Mouse (Mus musculus) erythroblast, embryonic 14.5 days (primary cell): ENCODE measurements around the gene Ccdc40. TPM values are rescaled to one million over a fixed set of nuclear protein-coding genes. Genes with fewer than 3 reads are reported as not detected.

ENCODE experiments used
- H3K27me3 ChIP-seq: 2 replicates; pipeline ENCODE4 v1.6.1; 2012; ENCODE audit warnings: inconsistent platforms; ENCODE audit not compliant: control insufficient read depth
- H3K36me3 ChIP-seq: 2 replicates; pipeline ENCODE4 v1.6.1; 2012; ENCODE audit warnings: mild to moderate bottlenecking, inconsistent platforms; ENCODE audit not compliant: control insufficient read depth
- H3K4me1 ChIP-seq: 2 replicates; pipeline ENCODE4 v1.6.1; 2012; ENCODE audit warnings: inconsistent platforms; ENCODE audit not compliant: control insufficient read depth
- H3K4me3 ChIP-seq: replicated peaks from 2 replicates; pipeline ENCODE3; 2012; ENCODE audit warnings: moderate library complexity, mild to moderate bottlenecking, inconsistent platforms
- H3K9me3 ChIP-seq: 2 replicates; pipeline ENCODE4 v1.6.1; 2012; ENCODE audit warnings: low read length, inconsistent platforms, mixed read lengths; ENCODE audit not compliant: control insufficient read depth
- GATA1 ChIP-seq: IDR thresholded peaks from 2 replicates; pipeline ENCODE4 v1.6.1; 2012; ENCODE audit warnings: low read length, inconsistent platforms, mixed read lengths
- TAL1 ChIP-seq: IDR thresholded peaks from 3 replicates; pipeline ENCODE4 v1.6.1; 2012; ENCODE audit warnings: low read length, inconsistent platforms, mixed read lengths
- polyA plus RNA-seq: library from polyadenylated mRNA; stranded (reverse); fragments of >175 nt; gene quantifications from 2 replicates; pipeline ENCODE4 v1.2.3, GENCODE M21; 2012

The Ccdc40 gene
- polyA plus RNA-seq, 1 experiment, result 0.07 TPM

DNA sequence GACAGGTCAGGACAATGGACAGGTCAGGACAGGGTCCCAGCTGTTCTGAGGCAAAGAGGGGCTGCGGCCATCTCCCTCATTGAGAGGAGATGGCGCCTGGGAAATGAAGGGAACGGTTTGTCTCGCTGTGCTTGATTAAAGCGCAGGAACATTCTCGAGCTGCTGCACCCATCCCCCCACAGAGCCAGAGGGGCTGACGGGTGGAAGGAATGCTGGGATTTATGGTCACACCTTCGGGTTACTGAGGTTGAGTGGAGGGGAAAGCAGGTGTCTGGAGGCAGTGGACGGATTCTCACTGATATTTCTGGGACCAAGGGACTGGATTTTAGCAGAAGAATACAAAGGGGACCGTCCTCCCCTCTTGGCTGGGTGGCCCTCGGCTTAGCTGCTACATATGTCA lies 79.5 kb downstream of the Ccdc40 start:
- Histone ChIP-seq H3K4me3 (no peak overlapping the region), H3K36me3 (no peaks in the 10 kb centered on the region), H3K27me3 (peaks cover 27% of the 10 kb centered on the region), H3K4me1 (no peaks in the 10 kb centered on the region; the same call in 1 of the 2 replicates), H3K9me3 (peaks cover 4% of the 10 kb centered on the region; the same call in 1 of the 2 replicates)
- no peak for TF ChIP-seq TAL1
- no peak for TF ChIP-seq GATA1

DNA sequence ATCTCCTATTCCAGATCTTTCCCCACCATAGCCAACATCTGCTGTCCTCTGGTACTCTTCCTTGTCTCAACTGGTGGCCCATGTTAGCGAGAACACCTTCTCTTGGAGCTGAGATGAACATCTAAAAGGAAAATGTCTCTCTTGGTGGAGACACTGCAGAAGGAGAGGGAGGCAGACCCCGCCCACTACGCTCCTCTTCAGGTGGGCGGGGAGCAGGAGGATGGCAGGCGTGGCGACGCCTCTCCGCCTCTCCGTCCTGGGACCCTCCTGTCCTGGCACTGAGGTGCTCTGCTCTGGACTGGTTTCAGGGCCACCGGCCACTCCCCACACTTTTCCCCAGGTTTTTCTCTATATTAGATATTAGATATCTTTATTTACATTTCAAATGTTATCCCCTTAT lies 82.2 kb downstream of the Ccdc40 start:
- H3K9me3 ChIP-seq, result peaks cover 4% of the 10 kb centered on the region; the same call in 1 of the 2 replicates
- no peaks in the 10 kb centered on the region for H3K36me3 ChIP-seq
- H3K27me3 ChIP-seq, result peaks cover 13% of the 10 kb centered on the region
- no peaks in the 10 kb centered on the region for H3K4me1 ChIP-seq
- H3K4me3 ChIP-seq, result no peak overlapping the region
- TF ChIP-seq GATA1 (no peak), TAL1 (no peak)

DNA sequence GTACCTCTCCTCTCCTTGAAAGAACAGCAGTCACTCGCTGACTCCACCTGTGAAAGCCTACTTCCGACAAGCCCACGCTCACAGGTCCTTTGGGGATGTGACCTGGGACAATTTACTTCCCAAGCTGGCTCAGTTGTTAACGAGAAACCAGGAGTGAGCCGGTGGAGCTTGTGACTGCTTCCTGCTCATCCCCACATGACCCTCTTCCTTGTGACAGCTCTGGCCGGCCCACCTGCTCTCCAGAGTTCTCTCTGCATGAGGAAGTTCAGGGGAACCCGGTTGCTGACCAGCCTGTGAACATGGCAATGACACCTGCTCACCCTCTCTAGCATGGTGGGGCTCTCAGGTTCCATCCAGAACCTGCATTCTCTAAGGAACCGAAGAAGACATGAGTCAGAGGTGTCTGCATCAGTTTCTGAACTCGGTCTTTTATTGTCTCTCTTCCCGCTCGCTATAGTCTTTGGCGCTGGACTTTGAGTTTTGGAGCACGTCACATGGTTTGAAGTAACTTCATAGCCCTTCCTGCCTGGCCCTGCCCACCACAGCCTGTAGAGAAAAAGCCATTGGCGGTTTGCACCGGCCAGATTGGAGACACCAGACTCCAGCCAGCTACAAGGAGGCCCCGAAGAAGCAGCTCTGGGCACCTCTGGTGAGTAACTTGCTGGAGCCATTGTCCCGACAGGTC lies 86.0 kb downstream of the Ccdc40 start:
- no peaks in the 10 kb centered on the region; the same call in 1 of the 2 replicates for H3K9me3 ChIP-seq
- no peaks in the 10 kb centered on the region for H3K36me3 ChIP-seq
- H3K4me3 ChIP-seq, result no peak overlapping the region
- TF ChIP-seq GATA1, result no peak
- TF ChIP-seq TAL1, result no peak
- no peaks in the 10 kb centered on the region for H3K4me1 ChIP-seq
- H3K27me3 ChIP-seq, result peaks cover 4% of the 10 kb centered on the region

Other genes with a start within 250 kb of the Ccdc40 start
- gene Enpp7, start 240.4 kb upstream of the Ccdc40 start, polyA plus RNA-seq, result not detected in 2 replicates
- gene Cbx2, start 205.6 kb upstream of the Ccdc40 start, polyA plus RNA-seq, result 0.09 and 0.10 TPM in 2 replicates
- 0.20 and 0.42 TPM in 2 replicates for gene Cbx8, start 187.6 kb upstream of the Ccdc40 start, polyA plus RNA-seq
- gene Cbx4, start 142.4 kb upstream of the Ccdc40 start, polyA plus RNA-seq, result 0.35 and 0.59 TPM in 2 replicates
- gene Tbc1d16, start 73 bp upstream of the Ccdc40 start, polyA plus RNA-seq, result 0.01 TPM in 2 replicates
- gene Gaa, start 39.3 kb downstream of the Ccdc40 start, polyA plus RNA-seq, result 1.2 and 1.5 TPM in 2 replicates
- 17.2 and 20.2 TPM in 2 replicates for gene Eif4a3, start 71.5 kb downstream of the Ccdc40 start, polyA plus RNA-seq
- gene Card14, start 79.2 kb downstream of the Ccdc40 start, polyA plus RNA-seq, result 0.01 TPM in 1 of 2 replicates, not detected in the other
- gene Sgsh, start 127.0 kb downstream of the Ccdc40 start, polyA plus RNA-seq, result 0.02 and 0.15 TPM in 2 replicates
- gene Slc26a11, start 127.0 kb downstream of the Ccdc40 start, polyA plus RNA-seq, result not detected in 2 replicates
- gene Rnf213, start 164.5 kb downstream of the Ccdc40 start, polyA plus RNA-seq, result 0.01 and 0.02 TPM in 2 replicates